Mouse (Mus musculus): ENCODE results near the gene Ccdc15. TPM values are rescaled to one million over a fixed set of nuclear protein-coding genes. Genes with fewer than 3 reads are reported as not detected.

Gene Ccdc15
- polyA plus RNA-seq, 1 experiment from 2014 or later = 6.4 TPM

DNA sequence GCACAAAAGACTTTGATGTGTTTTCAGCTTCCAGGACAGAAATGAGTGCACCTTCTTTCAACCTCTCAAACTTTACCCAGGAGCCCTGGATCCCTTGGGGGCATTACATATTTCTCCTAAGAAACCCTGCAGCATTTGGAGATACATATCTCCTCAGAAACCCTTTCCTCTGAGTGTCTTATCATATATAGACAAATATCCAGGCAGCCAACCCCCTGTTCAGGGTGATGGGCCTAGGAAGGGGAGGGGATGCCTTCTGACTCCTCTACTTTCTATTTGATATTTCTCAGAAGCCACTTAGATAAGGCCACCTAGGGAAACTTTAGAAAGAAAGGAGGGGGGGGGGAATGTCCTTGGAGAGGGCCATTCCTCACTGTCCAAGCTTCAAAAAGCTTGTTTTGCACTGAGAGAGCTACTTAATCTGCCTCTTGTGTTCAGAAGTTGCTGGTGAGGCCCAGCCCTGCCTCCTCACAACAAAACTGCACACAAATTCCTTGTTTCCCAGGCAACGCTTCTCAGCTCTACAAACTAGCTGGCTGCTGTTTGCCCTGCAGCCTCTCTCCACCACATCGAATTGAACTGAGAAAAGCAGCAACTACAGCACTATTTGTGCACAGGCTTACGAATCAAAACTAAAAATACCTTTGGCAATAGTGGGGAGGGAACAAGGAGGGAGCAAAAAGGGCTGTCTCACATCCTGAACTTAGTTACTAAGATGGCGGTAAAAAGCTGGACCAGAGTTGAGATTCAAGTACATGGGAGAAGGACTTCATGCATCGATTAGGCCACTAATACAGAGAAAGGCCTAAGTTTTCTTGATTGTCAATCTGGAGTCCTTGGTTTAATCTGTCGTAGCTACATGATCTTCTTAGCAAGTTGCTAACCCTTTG, 11.3 kb upstream of the Ccdc15 start:
- no peak overlapping the region for H3K9ac ChIP-seq (ENCODE audit: low read depth, low read length)
- no peak overlapping the region for H3K4me3 ChIP-seq (ENCODE audit: low read depth, low read length)
- H3K4me2 ChIP-seq = no peak overlapping the region
- no peak for DNase-seq (ENCODE audit: low spot score)
- no peak overlapping the region for H3K27ac ChIP-seq (ENCODE audit: low read depth, low read length)
- no peaks in the 10 kb centered on the region for H3K27me3 ChIP-seq (replicated peaks; ENCODE audit: control insufficient read depth, insufficient read depth, low read length)
- H3K4me1 ChIP-seq (replicated peaks; ENCODE audit: control insufficient read depth, insufficient read depth, low read length) = no peaks in the 10 kb centered on the region
- no peaks in the 10 kb centered on the region for H3K36me3 ChIP-seq (ENCODE audit: control insufficient read depth, insufficient read depth, low read length)
- WGBS = 63% methylated on average over 6 of the region's 6 CpGs
- no peaks in the 10 kb centered on the region for H3K9me3 ChIP-seq (ENCODE audit: control insufficient read depth, low read length)
- ATAC-seq (replicated peaks; ENCODE audit: low FRiP score) = no peak

- Histone ChIP-seq H3K9me3 (ENCODE audit: control insufficient read depth, low read length) (no peaks in the 10 kb centered on the region), H3K27me3 (replicated peaks; ENCODE audit: control insufficient read depth, insufficient read depth, low read length) (no peaks in the 10 kb centered on the region), H3K4me3 (ENCODE audit: low read depth, low read length) (no peak overlapping the region), H3K9ac (ENCODE audit: low read depth, low read length) (no peak overlapping the region), H3K36me3 (ENCODE audit: control insufficient read depth, insufficient read depth, low read length) (no peaks in the 10 kb centered on the region), H3K4me2 (no peak overlapping the region), H3K4me1 (replicated peaks; ENCODE audit: control insufficient read depth, insufficient read depth, low read length) (no peaks in the 10 kb centered on the region), H3K27ac (ENCODE audit: low read depth, low read length) (no peak overlapping the region)
- 84% methylated on average over 7 of the region's 7 CpGs for WGBS
- ATAC-seq (replicated peaks; ENCODE audit: low FRiP score) (no peak), DNase-seq (ENCODE audit: low spot score) (no peak)
Measured at GRCm38 (mm10) chr9:37358713-37359330, 10.6 kb upstream of the Ccdc15 start.

- Histone ChIP-seq H3K4me3 (ENCODE audit: low read depth, low read length) (no peak overlapping the region), H3K36me3 (ENCODE audit: control insufficient read depth, insufficient read depth, low read length) (no peaks in the 10 kb centered on the region), H3K27ac (ENCODE audit: low read depth, low read length) (no peak overlapping the region), H3K9me3 (ENCODE audit: control insufficient read depth, low read length) (no peaks in the 10 kb centered on the region), H3K9ac (ENCODE audit: low read depth, low read length) (no peak overlapping the region), H3K4me2 (no peak overlapping the region), H3K4me1 (replicated peaks; ENCODE audit: control insufficient read depth, insufficient read depth, low read length) (no peaks in the 10 kb centered on the region), H3K27me3 (replicated peaks; ENCODE audit: control insufficient read depth, insufficient read depth, low read length) (no peaks in the 10 kb centered on the region)
- ATAC-seq (replicated peaks; ENCODE audit: low FRiP score) = no peak
- no peak for DNase-seq (ENCODE audit: low spot score)
- WGBS = 43% methylated on average over 1 of the region's 1 CpGs
Measured at GRCm38 (mm10) chr9:37354485-37354884, 6.3 kb upstream of the Ccdc15 start.

GRCm38 (mm10) chr9:37351266-37351665, 3.0 kb upstream of the Ccdc15 start:
- no peak overlapping the region for H3K9ac ChIP-seq (ENCODE audit: low read depth, low read length)
- WGBS = 65% methylated on average over 2 of the region's 2 CpGs
- ATAC-seq (replicated peaks; ENCODE audit: low FRiP score) (no peak), DNase-seq (ENCODE audit: low spot score) (no peak)
- H3K27ac ChIP-seq (ENCODE audit: low read depth, low read length) = no peak overlapping the region
- H3K4me1 ChIP-seq (replicated peaks; ENCODE audit: control insufficient read depth, insufficient read depth, low read length) = peaks cover 7% of the 10 kb centered on the region
- H3K4me2 ChIP-seq = no peak overlapping the region
- H3K36me3 ChIP-seq (ENCODE audit: control insufficient read depth, insufficient read depth, low read length) = no peaks in the 10 kb centered on the region
- no peak overlapping the region for H3K4me3 ChIP-seq (ENCODE audit: low read depth, low read length)
- H3K9me3 ChIP-seq (ENCODE audit: control insufficient read depth, low read length) = no peaks in the 10 kb centered on the region
- no peaks in the 10 kb centered on the region for H3K27me3 ChIP-seq (replicated peaks; ENCODE audit: control insufficient read depth, insufficient read depth, low read length)

GRCm38 (mm10) chr9:37349050-37349449, 818 bp upstream of the Ccdc15 start:
- H3K4me2 ChIP-seq = peak overlapping the region; percentile 66
- 90% methylated on average over 3 of the region's 3 CpGs for WGBS
- no peaks in the 10 kb centered on the region for H3K9me3 ChIP-seq (ENCODE audit: control insufficient read depth, low read length)
- DNase-seq (ENCODE audit: low spot score) (no peak), ATAC-seq (replicated peaks; ENCODE audit: low FRiP score) (no peak)
- peak overlapping the region; percentile 92 for H3K9ac ChIP-seq (ENCODE audit: low read depth, low read length)
- no peak overlapping the region for H3K27ac ChIP-seq (ENCODE audit: low read depth, low read length)
- H3K4me3 ChIP-seq (ENCODE audit: low read depth, low read length) = peak overlapping the region; percentile 77
- no peaks in the 10 kb centered on the region for H3K27me3 ChIP-seq (replicated peaks; ENCODE audit: control insufficient read depth, insufficient read depth, low read length)
- peaks cover 7% of the 10 kb centered on the region for H3K4me1 ChIP-seq (replicated peaks; ENCODE audit: control insufficient read depth, insufficient read depth, low read length)
- H3K36me3 ChIP-seq (ENCODE audit: control insufficient read depth, insufficient read depth, low read length) = no peaks in the 10 kb centered on the region

- Histone ChIP-seq H3K27ac (ENCODE audit: low read depth, low read length) (peak overlapping the region; percentile 95), H3K4me2 (peak overlapping the region; percentile 66), H3K9me3 (ENCODE audit: control insufficient read depth, low read length) (no peaks in the 10 kb centered on the region), H3K4me1 (replicated peaks; ENCODE audit: control insufficient read depth, insufficient read depth, low read length) (peaks cover 7% of the 10 kb centered on the region), H3K9ac (ENCODE audit: low read depth, low read length) (peak overlapping the region; percentile 92), H3K27me3 (replicated peaks; ENCODE audit: control insufficient read depth, insufficient read depth, low read length) (no peaks in the 10 kb centered on the region), H3K36me3 (ENCODE audit: control insufficient read depth, insufficient read depth, low read length) (no peaks in the 10 kb centered on the region), H3K4me3 (ENCODE audit: low read depth, low read length) (peak overlapping the region; percentile 77)
- ATAC-seq (replicated peaks; ENCODE audit: low FRiP score) = peak; percentile 29
- WGBS = 14% methylated on average over 12 of the region's 12 CpGs
- DNase-seq (ENCODE audit: low spot score) = peak; percentile 58
Measured at GRCm38 (mm10) chr9:37347184-37347987, 846 bp downstream of the Ccdc15 start.

DNA sequence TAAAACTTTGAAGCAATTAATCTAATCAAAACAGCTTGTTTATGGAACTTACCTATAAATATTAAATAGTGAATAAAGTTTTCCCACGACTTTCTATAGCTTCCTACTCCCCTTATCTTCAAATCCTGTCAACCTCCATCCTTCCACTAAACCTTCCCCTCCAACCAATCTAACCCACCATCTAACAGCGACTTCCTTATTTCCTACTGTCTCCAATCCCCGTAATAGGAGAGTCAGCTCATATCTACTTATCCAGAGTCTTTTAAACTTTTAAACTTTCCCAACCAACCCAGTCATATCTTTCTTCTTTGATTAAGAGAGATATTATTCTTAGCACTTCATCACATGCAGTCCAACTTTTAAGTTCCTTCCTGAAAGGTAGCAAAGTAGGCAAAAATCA, 2.8 kb downstream of the Ccdc15 start:
- Histone ChIP-seq H3K4me3 (ENCODE audit: low read depth, low read length) (no peak overlapping the region), H3K4me2 (no peak overlapping the region), H3K27ac (ENCODE audit: low read depth, low read length) (no peak overlapping the region), H3K27me3 (replicated peaks; ENCODE audit: control insufficient read depth, insufficient read depth, low read length) (no peaks in the 10 kb centered on the region), H3K36me3 (ENCODE audit: control insufficient read depth, insufficient read depth, low read length) (no peaks in the 10 kb centered on the region), H3K9ac (ENCODE audit: low read depth, low read length) (no peak overlapping the region), H3K9me3 (ENCODE audit: control insufficient read depth, low read length) (no peaks in the 10 kb centered on the region), H3K4me1 (replicated peaks; ENCODE audit: control insufficient read depth, insufficient read depth, low read length) (peaks cover 7% of the 10 kb centered on the region)
- no peak for ATAC-seq (replicated peaks; ENCODE audit: low FRiP score)
- DNase-seq (ENCODE audit: low spot score) = no peak
- WGBS = 49% methylated on average over 3 of the region's 3 CpGs

- Histone ChIP-seq H3K4me1 (replicated peaks; ENCODE audit: control insufficient read depth, insufficient read depth, low read length) (no peaks in the 10 kb centered on the region), H3K4me3 (ENCODE audit: low read depth, low read length) (no peak overlapping the region), H3K9me3 (ENCODE audit: control insufficient read depth, low read length) (no peaks in the 10 kb centered on the region), H3K4me2 (no peak overlapping the region), H3K9ac (ENCODE audit: low read depth, low read length) (no peak overlapping the region), H3K27me3 (replicated peaks; ENCODE audit: control insufficient read depth, insufficient read depth, low read length) (no peaks in the 10 kb centered on the region), H3K36me3 (ENCODE audit: control insufficient read depth, insufficient read depth, low read length) (no peaks in the 10 kb centered on the region), H3K27ac (ENCODE audit: low read depth, low read length) (no peak overlapping the region)
- ATAC-seq (replicated peaks; ENCODE audit: low FRiP score) (no peak), DNase-seq (ENCODE audit: low spot score) (no peak)
- 42% methylated on average over 3 of the region's 3 CpGs for WGBS
Measured at GRCm38 (mm10) chr9:37329456-37329855, 18.8 kb downstream of the Ccdc15 start.
